Mouse (Mus musculus): ENCODE results near the gene Pank2.
A peak's percentile ranks its signal among the peaks of the same experiment; 100 is the strongest.

The Pank2 gene

DNA sequence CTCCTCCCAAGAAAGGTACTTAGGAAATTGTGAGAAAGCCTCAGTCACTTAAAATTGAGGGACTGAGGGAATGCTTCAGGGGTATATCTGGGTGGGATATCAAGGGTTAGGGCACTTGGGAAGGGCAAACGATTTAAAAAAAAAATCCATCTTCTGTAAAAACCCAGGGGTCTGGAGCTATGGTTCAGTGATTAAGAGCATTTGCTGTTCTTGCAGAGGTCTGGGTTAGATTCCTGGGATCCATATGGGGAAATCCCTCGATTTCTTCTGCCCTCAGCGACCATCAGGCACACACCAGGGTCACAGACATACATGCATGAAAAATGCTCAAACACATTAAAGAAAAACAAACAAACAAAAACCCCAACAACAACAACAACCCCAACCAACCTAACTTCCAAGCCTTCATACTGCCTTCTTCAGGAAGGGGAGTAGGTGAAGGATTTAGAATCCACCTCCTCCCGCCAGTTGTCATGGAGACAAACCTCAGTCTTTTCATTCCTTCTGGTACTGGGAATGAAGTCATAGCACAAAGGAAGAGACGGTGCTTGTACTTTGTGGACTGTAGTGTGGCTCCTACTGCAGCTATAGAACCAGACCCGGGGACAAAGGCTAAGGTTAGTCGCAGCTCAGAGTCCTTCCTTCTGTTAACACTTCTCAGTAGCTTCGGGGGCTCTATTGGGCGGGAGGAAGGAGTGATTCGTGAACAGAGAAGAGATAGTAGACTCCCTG lies 648 bp upstream of the Pank2 start:
- no peak for DNase-seq

DNA sequence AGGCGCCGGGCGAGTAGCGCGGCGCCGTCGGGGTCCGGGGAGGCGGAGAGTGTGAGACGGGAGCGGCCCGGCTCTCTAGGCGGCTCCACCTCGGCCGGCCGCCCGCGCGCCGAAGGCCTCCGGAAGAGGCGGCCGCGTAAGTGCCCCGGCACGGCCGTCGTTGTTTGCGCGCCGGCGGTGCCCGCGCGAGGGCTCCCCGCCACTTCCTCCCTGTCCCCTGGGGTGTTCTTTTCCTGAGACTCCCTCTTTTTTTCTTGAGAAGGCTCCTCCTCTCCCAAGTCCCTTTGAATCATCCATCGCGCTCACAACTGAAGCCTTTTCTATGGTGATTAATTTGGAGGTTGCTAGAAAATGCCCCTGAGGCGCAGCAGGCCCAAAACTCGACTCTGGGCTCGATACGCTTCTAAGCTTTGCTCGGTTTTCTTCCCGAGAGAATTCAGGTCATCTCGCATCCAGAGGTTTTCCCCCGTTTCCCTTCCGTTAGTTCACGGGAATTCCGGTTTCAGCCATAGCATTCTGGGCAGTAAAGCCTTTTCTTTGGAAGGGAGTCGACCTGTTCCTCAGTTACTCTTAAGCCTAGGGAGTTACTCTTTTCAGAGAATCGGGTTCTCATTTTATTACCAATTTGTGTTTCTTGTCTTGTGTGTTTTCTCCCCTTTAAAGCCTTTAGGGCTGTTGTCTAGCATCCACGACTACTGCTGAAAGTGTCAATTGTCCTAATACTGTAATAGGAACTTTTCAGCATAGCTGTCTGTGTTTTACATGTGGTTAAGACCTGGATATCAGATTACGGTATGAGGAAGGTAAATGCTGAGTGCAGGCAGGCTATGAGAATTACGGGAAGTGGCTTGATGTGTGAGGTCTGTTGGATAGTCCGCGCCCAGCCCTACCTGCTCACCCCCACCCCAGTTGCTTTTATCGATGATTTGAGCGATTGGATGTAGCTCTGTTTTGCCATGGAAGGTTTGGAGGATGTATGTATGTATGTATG lies 680 bp downstream of the Pank2 start:
- DNase-seq, result peak; percentile 87

DNA sequence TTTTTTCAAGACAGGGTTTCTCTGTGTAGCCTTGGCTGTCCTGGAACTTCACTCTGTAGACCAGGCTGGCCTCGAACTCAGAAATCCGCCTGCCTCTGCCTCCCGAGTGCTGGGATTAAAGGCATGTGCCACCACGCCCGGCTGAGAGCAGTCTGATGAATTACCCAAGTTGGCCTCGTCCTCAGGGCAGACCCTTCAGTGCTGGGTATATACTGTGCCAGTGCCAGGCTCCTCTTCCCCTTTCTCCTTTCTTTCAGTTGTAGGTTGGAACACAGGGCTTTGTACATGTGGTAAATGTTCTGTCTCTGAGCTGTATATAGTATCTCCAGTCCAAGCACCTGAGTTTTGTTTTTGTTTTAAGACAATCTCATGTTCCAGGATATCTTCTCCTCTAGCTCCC lies 1.7 kb downstream of the Pank2 start:
- peak; percentile 87 for DNase-seq

DNA sequence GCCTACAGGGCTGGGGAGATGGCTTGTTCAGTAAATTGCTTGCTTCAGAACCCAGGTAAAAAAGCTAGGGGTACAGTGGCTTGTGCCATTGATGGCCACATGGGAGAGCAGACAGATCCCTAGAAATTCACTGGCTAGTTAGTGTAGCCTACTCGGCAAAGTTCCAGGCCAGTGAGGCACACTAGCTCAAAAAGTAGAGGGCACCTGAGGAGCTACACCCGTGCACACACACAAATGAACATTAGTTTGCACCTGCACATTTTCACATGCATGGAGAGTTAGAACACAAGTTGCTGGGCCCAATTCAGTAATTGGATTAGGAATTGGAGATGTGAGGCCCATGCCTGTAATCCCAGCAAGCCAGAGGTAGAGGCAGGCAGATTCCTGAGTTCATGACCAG lies 2.8 kb downstream of the Pank2 start:
- peak; percentile 88 for DNase-seq

DNA sequence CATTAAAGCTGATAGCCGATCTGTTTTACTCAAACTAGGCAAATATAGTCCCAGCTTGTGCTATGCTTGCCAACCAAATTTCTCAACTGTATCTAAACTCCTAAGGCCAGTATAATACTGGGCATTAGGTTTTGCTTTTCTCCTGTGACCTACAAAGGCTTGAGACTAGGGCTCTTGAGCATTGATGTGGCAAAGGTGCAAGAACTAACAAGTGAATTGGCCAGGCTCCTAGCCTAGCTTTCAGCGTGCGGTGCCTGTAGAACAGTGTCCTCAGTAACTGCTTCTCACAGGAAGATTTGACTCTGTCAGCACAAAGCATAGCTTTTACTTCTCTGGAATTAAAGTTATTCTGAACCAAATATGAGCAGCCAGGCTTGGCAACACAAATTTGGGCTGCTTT lies 13.2 kb downstream of the Pank2 start:
- peak; percentile 84 for DNase-seq

DNA sequence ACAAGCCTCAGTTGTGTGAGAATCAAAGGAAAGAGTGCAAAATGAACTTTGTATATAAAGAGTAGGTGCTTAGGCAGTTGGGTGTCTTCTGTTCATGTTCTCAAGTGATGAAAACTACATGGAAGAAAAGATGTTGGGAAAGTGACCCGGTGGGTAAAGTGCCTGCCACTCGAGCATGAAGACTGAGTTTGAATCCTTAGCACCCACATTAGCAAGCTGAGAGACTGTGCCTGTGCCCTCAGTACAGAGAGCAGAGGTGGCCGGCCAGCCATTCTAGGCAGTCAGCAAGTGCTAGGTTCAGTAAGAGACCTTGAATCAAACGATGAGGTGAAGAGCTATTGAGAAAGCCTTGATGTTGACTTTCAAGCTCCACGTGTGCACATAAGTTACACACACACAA lies 14.4 kb downstream of the Pank2 start:
- peak; percentile 29 for DNase-seq

DNA sequence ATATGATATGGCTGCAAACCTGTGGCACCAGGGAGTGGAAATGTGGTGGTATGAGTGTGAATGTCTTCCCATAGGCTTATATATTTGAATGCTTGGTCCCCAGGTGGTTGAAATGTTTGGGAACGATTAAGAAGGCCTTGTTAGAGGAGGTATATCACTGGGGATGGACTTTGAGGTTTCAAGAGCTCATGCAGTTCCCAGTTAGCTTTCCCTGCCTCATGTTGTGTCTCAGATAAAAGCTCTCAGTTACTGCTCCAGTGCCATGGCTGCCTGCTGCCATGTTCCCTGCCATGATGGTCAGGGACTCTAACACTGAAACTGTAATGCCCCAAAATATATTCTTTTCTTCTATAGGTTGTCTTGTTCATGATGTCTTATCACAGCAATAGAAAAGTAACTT lies 19.3 kb downstream of the Pank2 start:
- DNase-seq, result peak; percentile 71

DNA sequence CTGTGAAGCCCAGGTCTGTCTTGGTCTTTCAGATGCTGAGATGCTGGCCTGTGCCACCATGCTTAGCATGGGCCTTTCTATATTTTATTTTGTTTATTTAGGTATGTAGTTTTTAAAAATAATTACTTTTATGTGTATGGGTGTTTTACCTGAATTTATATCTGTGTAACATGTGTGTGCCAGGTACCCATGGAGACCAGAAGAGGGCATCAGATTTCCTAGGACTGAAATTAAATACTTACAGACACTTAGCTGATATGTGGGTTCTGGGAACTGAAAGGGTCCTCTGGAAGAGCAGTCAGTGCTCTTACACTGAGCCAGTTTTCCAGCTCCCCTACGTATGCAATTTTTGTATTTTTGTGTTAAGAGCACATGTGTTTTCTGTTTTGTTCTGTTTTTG lies 24.0 kb downstream of the Pank2 start:
- peak; percentile 24 for DNase-seq

DNA sequence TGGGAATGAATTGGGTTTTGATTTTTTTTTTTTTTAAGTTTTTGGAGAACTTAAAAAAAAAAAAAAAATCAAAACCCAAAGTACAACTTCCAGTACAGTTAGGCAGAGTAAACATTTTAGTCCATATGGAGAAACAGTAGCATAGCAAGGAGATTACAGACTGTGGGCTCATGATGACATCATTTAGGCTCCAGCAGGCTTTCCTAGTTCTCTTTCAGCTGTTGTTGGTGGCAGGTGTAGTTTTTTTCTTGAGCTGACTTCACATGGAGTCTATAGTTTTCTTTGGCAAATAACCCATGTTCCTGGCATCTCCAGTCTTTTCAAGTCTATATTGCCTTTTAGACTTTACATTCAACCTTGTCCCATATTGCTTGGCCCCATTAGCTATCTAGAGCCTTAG lies 28.4 kb downstream of the Pank2 start:
- DNase-seq, result peak; percentile 46

DNA sequence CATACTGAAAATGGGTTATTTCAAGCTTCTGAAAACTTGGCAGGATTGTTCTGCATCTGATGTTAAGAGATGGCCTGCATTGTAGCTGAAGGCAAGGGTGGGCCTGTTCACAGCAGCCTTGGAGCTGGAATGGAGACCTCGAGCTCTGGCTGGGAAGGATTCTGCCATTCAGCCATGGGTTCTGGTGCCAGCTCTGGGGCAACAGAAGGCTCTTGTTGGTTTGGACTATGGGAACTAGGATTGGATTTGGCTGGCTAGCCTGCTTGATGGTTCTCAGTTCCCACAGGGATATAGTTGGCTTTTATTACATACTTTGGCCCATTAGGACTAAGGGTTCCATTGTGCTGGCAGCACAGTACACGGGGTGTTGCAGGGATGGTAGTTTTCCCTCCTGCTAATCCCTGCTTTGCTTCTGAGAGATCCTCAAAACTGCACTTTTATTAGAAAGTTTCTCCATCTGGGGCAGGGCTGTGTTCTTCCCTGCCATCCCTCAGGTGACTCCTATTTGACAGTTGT lies 34.5 kb downstream of the Pank2 start:
- DNase-seq, result peak; percentile 86

DNA sequence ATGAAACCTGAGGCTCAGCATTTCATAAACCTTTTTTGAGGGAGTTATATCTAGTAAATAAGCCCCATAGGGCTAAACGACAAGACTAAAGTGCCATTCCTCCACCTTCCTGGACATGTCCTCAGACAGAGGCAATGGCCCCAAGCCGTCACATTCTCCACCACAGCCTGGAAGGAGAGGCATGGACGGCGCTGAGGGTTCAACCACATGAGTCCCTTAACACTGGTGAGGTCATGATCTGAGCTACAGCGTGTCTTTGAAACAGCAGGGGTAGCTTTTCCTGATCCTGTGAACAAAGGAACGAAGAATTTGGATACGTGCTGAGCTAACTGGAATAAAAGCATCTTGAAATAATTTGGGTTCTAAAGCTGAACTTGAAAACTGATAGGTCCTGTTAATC lies 36.4 kb downstream of the Pank2 start:
- peak; percentile 61 for DNase-seq

DNA sequence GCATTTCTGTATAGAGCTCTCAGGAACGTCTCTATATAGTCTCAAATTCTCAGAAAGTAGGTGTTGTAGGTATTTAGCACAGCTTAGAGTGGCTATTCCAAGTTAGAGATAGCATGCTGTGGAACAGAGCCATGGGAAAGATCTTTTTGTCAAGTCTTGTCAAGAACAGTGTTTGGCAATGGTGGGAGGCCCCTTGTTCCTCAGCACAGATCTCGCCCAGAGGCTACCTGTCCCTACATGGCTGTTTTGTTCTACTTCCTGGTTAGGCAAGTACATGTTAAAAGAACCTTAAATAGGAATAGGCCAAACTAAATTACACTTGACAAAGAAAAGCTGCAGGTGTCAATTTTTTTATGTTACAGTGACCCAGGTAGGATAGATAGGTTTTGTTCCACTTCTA lies 38.2 kb downstream of the Pank2 start:
- DNase-seq, result peak; percentile 49

DNA sequence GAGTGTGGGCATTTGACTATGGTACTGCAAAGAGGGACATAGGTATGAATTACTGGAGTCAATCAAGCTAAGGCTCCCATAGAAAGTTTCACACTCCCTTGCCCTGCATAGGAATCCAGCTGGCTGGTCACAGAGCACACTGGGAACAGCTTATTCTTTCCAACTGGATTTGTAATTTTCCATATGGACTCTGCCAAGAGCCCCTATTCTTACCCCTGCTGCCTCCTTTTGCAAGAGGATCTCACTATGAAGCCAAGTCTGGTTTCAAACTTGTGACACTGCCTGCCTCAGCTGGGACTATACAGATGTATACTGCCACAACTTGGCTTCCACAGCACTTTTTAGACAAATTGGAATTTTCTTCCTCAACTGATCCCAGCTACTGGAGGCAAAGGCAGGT lies 39.3 kb downstream of the Pank2 start:
- DNase-seq, result peak; percentile 93

DNA sequence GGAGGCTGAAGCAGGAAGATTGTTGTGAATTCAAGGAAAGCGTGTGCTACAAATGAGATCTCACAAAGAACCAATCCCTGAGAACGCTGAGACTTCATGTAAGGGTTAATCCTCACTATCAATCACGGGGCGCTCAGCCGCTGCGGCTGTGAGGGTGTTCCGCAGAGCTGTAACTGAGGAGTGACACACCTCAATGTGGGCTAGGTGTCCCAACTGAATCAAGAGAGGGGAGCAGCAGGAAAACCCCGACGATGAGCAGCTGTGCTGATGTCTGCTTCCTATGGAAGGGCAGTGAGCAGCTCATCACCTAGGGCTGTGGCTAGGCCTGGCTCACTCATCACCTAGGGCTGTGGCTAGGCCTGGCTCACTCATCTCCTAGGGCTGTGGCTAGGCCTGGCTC lies 42.2 kb downstream of the Pank2 start:
- peak; percentile 89 for DNase-seq

DNA sequence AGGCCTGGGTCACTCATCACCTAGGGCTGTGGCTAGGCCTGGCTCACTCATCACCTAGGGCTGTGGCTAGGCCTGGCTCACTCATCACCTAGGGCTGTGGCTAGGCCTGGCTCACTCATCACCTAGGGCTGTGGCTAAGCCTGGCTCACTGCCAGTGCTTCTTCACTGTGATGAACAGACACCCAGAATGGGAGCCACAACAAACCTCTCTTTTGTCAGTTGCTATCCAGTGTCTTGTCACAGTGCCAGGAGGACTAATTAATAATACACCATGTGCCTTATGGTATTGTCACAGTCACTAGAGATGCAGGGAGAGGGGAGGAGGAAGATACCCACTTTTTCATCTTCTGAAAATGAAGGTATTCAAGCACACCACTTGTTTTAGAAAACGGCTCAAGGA lies 42.9 kb downstream of the Pank2 start:
- peak; percentile 37 for DNase-seq

DNA sequence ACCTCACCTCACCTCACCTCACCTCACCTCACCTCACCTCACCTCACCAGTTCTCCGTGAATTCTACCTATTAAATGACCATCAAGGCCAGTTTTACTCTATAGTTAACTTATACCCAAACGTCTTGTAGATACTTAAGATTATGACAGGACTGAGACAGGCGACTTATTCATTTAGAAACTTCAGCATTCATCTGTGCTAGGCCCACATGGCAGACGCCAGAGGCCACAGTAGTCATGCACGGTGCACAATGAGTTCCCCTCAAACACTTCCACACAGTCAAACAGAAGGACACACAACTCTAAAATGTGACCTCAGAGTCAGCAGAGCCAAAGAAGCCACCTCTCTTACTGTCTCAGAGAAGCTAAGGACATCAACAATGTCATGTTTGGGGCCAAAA lies 45.1 kb downstream of the Pank2 start:
- DNase-seq, result peak; percentile 83

DNA sequence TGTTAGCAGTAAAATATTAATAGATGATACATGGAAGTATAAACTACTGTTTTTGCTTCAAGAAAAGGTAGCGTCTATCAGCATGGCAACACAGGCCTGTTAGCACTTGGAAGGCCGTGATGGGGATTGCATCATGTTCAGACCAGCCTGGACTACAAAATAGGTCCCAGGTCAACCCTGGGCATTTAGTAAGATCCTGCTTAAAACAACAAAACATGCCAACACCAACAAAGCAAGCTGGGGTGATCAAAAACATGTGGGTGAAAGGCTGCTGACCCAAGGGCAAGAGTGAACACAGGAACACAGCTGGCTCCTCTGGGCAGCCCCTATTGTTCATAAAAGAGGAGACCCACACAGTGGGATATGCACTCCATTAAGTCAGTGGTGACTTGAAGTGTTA lies 45.5 kb downstream of the Pank2 start:
- peak; percentile 83 for DNase-seq

DNA sequence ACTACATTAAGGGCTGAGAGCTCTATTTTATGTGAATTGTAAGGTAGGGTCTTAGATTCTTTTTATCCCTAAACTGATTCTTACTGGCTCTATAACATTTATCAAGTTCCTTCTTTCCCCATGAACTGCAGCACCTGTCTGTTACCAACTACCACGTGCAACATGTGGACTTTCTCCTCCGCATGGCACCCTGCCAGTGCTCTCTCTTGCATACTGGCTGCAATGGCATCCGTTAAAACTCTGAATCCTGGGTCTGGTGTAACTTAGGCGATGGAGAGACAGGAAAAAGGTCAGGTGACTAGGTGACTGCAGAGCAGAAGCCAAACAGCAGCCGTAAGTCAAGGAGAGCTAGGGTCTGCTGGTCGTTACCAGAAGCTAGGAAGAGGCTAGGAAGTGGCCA lies 47.0 kb downstream of the Pank2 start:
- peak; percentile 80 for DNase-seq

DNA sequence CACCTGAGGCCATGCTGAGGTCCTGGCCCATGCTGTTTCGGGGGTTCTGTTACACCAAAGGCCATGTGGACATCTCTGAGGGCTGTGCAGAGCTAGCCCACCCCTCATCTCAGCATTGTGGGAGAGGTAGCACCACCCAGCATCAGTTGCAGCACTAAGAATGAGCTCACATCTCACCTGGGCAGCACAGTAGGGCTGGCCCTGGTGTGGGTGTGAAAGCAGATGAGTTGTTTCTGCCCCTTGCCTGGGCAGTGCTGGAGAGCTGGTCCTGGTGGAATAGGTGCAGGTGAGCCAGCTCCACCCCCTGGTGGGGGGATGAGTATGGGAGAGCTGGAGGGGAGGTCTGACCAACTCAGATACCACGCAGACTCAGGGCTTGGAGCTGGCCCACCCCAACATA lies 53.9 kb downstream of the Pank2 start:
- DNase-seq, result peak; percentile 84

DNA sequence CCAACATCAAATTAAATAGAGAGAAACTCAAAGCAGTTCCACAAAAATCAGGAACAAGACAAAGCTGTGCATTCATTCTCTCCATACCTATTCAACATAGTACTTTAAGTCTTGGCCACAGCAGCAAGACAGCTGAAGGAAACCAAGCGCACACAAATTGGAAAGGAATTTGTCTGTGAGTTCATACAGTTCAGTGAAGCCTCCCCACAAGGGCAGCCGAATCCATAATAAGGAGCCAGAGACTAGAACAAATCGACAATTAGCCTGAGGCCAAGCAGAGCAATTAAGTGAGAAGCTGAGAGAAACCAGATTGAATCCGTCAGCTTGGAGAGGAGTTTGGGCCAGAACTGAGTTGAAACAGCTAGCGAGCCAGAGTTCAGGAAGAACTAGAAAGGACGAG lies 57.1 kb downstream of the Pank2 start:
- peak; percentile 62 for DNase-seq

DNA sequence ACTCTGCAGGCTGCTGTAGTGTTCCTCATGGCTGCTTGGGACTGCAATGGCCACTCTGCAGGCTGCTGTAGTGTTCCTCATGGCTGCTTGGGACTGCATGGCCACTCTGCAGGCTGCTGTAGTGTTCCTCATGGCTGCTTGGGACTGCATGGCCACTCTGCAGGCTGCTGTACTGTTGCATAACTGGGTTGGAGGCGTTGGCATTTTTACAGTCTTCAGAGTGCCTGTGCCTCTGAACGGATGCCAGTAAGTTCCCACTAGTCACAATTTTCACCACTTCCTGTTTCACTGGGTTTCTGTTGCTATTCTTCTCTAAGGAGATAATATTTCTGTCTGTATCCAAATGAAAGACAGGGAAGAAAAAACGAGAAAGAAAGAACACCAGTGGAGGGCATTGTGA lies 58.9 kb downstream of the Pank2 start:
- DNase-seq, result peak; percentile 97

DNA sequence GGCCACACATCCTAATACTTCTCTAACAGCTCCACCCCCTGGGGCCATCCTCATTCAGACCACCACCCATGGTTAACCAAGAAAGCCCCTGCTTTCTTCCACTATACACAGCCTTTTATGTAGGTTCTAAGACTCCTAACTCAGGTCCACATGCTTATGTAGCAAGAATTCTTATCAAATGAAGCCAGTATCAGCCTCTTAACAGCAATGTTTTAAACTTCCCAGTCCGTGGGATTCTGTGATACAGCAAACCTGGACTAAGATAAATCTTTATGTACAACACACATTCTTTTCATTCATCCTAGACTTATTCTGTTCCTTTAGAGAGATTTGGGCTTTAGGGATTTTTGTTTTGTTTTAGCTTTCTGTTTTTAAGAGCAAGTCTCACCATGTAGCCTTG lies 61.4 kb downstream of the Pank2 start:
- peak; percentile 1 for DNase-seq

DNA sequence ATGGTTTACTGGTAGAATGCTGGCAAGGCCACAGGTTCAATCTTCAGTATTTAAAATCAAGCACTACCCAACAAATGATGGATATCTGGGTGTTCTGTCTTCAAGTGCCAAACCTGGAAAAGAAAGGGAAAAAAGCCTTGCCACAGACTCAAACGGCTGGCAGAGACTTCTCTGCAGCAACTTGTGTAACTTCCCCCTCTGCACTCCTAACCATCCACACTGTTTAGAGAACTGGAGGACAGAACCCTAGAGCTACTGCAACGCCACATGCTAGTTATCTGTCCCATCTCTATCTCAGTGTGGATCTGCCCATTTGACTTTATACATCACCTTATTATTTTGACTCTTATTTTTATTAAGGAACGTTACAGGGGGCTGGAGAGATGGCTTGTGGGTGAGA lies 63.7 kb downstream of the Pank2 start:
- DNase-seq, result peak; percentile 50

DNA sequence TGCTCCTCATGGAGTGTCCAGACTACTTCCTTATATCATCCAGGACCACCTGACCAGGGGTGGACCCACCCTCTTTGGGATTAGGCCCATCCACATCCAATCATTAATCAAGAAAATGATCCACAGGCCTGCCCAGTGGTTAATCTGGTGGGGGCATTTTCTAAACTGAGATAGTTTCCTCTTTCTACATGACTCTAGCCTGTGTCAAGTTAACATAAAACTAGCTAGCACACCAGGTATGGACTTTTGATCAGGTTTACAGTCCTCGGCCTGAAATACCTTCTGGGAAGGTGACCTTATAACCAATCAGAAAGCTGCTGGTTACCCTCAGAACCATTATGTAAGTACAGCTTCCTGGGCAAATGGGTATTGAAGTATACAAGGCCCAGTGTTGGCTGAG lies 66.7 kb downstream of the Pank2 start:
- DNase-seq, result peak; percentile 75

Data from heart, adult 11 months (tissue).